Mouse (Mus musculus) E14TG2a.4 (cell line): Measurements from ENCODE around the gene Ino80e.
A peak's percentile ranks its signal among the peaks of the same experiment; 100 is the strongest.
"Not testable (repeated sequence)": the region's sequence is repeated elsewhere in the genome, so short reads cannot be mapped to it uniquely, and the experiment has no call there.

ENCODE experiments used
- H3K27me3 ChIP-seq: 2 replicates; pipeline ENCODE4 v1.6.1; 2014; ENCODE audit warnings: low read length, control low read depth; ENCODE audit not compliant: insufficient read depth
- H3K36me3 ChIP-seq: 2 replicates; pipeline ENCODE4 v1.6.1; 2014; ENCODE audit warnings: low read length, control low read depth; ENCODE audit not compliant: insufficient read depth
- H3K4me1 ChIP-seq: replicated peaks from 2 replicates; pipeline ENCODE4 v1.6.1; 2014; ENCODE audit warnings: low read depth, low read length, control low read depth
- H3K4me3 ChIP-seq: replicated peaks from 2 replicates; pipeline ENCODE4 v1.5.1; 2014; ENCODE audit warnings: mild to moderate bottlenecking, low read length
- H3K9me3 ChIP-seq: 2 replicates; pipeline ENCODE4 v1.6.1; 2014; ENCODE audit warnings: low read length, control low read depth
- CTCF ChIP-seq: conservative IDR thresholded peaks from 2 replicates; pipeline ENCODE4 v1.5.1; 2014; ENCODE audit warnings: low read length
- NANOG ChIP-seq: IDR thresholded peaks from 2 replicates; pipeline ENCODE4 v1.6.1; 2014; ENCODE audit warnings: borderline replicate concordance, low read length, mixed read lengths
- POU5F1 ChIP-seq: IDR thresholded peaks from 2 replicates; pipeline ENCODE4 v1.6.1; 2014; ENCODE audit warnings: low read length, borderline replicate concordance

Ino80e gene

DNA sequence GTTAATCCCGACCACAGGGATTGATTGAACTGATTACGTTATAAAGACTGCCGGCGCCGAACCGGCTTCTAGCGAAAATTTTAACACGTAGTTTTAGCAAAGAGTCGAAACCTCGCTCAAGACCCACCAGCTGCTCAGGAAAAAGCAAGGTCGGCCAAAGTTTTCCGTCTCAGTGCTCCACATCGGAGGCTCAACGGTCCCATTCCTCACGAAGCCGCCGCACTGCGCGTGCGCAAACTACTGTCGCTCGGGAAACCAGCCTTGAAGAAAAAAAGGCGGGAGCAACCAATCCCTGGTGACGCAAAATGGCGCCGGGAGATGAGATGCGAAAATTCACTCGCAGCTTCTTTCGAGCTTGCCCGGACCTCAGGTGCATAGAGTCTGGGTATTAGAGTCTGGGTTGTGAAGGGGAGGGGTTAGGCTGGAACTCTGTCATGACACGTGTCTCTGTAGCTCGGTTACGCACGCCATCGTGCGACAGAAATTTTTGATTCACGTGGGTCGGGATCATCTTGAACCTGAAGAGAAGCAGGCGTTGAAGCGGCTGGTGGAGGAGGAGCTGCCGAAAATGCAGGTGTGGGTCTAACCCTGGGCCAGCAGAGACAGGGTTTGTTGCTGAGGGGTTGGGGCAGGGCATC lies at the start of gene Ino80e:
Gene Ino80e, minus strand, starts transcription at position 231 of the 638 bp plus-strand sequence.
- H3K4me3 ChIP-seq = peak within 1 kb of the TSS; percentile 95
- no peaks in the 10 kb centered on the region for H3K27me3 ChIP-seq
- peaks cover 83% of the 10 kb centered on the region for H3K36me3 ChIP-seq
- no peak for TF ChIP-seq NANOG
- no peak for TF ChIP-seq POU5F1
- no peak for TF ChIP-seq CTCF
- peaks cover 6% of the 10 kb centered on the region for H3K9me3 ChIP-seq
- peaks cover 85% of the 10 kb centered on the region for H3K4me1 ChIP-seq

DNA sequence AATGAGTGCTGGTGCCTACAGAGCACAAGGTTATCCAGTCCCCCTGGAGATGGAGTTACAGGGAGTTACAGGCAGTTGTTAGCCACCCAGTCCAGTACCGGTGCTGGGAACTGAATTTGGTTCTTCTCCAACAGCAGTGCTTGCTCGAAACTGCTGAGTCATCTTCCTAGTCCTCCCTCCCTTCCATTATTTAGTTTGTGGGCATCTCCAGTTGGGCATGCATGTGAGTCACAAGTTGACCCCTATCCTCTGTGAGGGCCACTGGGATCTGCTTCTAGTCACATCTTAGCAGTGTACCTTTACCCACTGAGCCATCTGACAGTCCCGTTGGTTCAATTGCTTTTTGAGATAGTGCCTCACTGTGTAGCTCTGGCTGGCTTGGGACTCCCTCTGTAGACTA lies 43.4 kb upstream of the Ino80e start:
- Histone ChIP-seq H3K4me1 (peaks cover 11% of the 10 kb centered on the region), H3K4me3 (no peak overlapping the region), H3K36me3 (no peaks in the 10 kb centered on the region), H3K27me3 (no peaks in the 10 kb centered on the region), H3K9me3 (no peaks in the 10 kb centered on the region)
- no peak for TF ChIP-seq CTCF
- TF ChIP-seq NANOG = no peak
- TF ChIP-seq POU5F1 = no peak

GRCm38 (mm10) chr7:126899781-126900180 lies 37.6 kb upstream of the Ino80e start:
- H3K9me3 ChIP-seq, H3K36me3 ChIP-seq, H3K4me3 ChIP-seq, H3K27me3 ChIP-seq: not testable (repeated sequence)
- peaks cover 17% of the 10 kb centered on the region for H3K4me1 ChIP-seq

DNA sequence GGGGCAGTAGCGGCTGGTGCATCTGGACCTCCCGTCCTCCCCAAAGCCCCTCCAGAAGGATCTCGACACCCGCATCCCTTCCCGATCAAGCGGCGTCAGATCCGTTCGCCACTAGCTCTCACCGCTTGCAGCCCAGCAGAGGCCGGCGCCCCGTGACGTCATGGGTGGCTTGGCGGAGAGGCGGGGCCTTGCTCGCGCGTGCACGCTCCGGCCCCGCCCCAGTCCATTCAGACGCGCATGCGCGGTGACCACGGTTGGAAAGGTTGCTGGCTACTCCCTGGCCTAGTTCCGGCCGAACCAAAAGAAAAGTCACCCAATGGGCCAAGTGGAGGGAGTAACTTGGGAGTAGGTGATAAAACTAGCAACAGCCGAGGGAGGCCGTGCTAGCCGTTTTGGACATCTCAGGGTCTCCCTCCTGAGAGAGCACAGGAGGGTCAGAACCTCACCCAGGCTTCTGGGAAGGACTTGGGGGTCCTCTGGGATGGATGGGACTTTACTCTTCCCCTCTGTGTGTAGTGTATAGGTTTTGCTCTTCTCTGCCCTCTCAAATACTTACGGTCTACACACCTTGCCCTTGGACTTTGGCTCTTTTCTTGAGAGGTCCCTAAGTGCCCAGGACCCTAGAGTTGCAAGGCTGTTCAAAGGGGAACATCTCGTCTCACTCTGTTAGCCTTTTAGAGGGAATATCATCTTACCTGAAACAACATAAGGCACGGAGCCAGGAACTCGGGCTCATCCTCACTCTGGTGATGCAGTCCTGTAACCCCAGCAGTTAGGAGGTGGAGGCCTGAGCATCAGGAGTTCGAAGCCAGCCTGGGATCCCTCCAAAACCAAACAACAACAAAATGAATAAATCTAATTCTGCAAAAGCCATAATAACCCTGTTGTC lies 36.2 kb upstream of the Ino80e start:
- H3K9me3 ChIP-seq = no peaks in the 10 kb centered on the region
- peak overlapping the region; percentile 84 for H3K4me3 ChIP-seq
- H3K36me3 ChIP-seq = peaks cover 11% of the 10 kb centered on the region; the same call in 1 of the 2 replicates
- TF ChIP-seq POU5F1 (no peak), NANOG (no peak), CTCF (no peak)
- H3K4me1 ChIP-seq = peaks cover 17% of the 10 kb centered on the region
- 0 out of 2 replicates have a peak, but pooled peaks cover 3% of the 10 kb centered on the region for H3K27me3 ChIP-seq

DNA sequence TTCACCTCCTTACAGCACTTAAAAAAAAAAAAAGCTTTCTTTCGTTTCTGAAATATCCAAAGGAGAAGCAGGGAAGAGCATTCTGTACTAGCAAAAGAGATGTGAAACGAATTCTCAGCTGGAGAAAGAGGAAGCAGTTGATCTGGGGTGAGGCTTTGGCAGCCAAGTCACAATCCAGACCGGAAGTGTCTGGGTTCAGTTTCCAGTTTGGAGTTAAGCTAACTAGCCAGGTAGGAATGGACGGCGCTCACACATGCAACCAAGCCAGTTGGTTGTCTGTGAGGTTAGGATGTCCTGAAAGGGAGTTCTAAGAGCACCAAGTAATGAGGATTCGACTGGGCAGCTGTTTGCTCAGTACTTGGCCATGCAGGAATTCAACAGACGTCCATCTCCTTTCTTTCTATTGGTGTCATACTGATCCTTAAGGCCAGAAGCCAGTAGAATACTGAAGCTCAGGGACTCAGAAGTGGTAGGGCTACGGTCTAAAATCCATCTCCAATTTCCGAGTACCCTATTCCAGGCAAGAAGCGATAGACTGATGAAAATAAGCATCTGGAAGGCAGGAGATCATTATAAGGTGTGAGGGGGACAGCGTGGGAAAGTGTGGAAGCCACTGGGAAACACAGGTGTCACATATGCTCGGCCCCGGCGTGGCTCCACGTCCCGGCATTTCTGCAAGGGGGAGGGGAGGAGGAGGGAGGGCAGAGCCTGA lies 35.4 kb upstream of the Ino80e start:
- H3K4me3 ChIP-seq = peak overlapping the region; percentile 84
- no peaks in the 10 kb centered on the region for H3K9me3 ChIP-seq
- TF ChIP-seq POU5F1 (no peak), NANOG (no peak), CTCF (no peak)
- H3K4me1 ChIP-seq = peaks cover 17% of the 10 kb centered on the region
- 0 out of 2 replicates have a peak, but pooled peaks cover 3% of the 10 kb centered on the region for H3K27me3 ChIP-seq
- peaks cover 11% of the 10 kb centered on the region; the same call in 1 of the 2 replicates for H3K36me3 ChIP-seq

DNA sequence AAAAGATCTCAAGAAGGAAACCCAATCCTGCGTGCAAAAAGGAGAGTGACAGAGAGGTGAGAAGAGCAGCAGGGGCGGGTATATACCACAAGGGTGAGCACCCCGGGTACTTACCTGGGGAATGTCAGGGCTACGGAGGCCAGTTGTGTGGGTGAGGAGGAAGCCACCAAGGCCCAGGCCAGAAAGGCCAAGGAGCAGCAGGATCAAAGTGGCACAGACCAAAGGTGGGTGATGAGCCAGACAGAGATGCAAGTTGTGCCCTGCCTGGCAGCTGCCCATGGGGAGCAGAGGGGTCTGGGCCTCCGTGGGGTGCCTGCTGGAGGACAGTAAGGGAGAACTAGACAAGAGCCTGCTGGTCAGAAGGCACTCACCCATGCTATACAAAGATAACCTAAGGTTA lies 34.7 kb upstream of the Ino80e start:
- no peaks in the 10 kb centered on the region for H3K9me3 ChIP-seq
- 0 out of 2 replicates have a peak, but pooled peaks cover 3% of the 10 kb centered on the region for H3K27me3 ChIP-seq
- H3K4me1 ChIP-seq = peaks cover 17% of the 10 kb centered on the region
- TF ChIP-seq NANOG = no peak
- TF ChIP-seq CTCF = no peak
- no peak for TF ChIP-seq POU5F1
- H3K4me3 ChIP-seq = no peak overlapping the region
- peaks cover 11% of the 10 kb centered on the region; the same call in 1 of the 2 replicates for H3K36me3 ChIP-seq

DNA sequence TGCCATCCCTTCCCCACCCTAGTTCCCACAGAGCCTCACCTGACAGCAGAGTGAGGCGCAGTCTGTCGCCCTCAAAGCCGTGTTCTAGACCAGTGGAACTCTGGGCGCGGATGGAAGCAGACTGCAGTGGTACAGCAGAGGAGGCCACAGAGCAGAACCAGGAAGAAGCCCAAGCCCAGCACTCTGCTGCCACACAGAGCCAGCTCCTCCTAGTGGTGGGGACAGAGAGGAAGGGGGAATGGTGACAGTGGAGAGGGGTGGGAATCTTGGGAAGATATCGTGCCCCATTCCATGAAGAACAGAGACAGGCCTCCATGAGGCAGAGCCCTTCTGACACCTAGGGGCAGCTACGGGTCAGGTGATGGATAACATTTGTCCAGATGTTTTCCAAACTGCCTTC lies 26.7 kb upstream of the Ino80e start:
- Histone ChIP-seq H3K4me3 (0 out of 2 replicates have a peak overlapping the region, but pooled peaks have one; percentile 20), H3K9me3 (no peaks in the 10 kb centered on the region), H3K36me3 (peaks cover 11% of the 10 kb centered on the region), H3K27me3 (no peaks in the 10 kb centered on the region), H3K4me1 (peaks cover 23% of the 10 kb centered on the region)
- TF ChIP-seq NANOG = no peak
- TF ChIP-seq CTCF = peak; percentile 54

- Histone ChIP-seq H3K9me3 (no peaks in the 10 kb centered on the region), H3K27me3 (no peaks in the 10 kb centered on the region), H3K36me3 (peaks cover 18% of the 10 kb centered on the region), H3K4me1 (peaks cover 39% of the 10 kb centered on the region), H3K4me3 (no peak overlapping the region)
- TF ChIP-seq POU5F1 (no peak), CTCF (no peak), NANOG (no peak)
These were observed 25.1 kb upstream of the Ino80e start for GRCm38 (mm10) chr7:126887281-126887680.
